Mouse (Mus musculus) A20 (cell line): ENCODE results near the gene Zmiz1.

Source experiments
- DNase-seq: peaks from one replicate; pipeline ENCODE4 v3.0.0-alpha.2; 2011; ENCODE audit warnings: low read depth, low spot score

Gene Zmiz1

GRCm38 (mm10) chr14:25611815-25612698 lies 153.1 kb downstream of the Zmiz1 start:
- DNase-seq: no peak

GRCm38 (mm10) chr14:25613942-25614575 lies 155.1 kb downstream of the Zmiz1 start:
- DNase-seq: peak; percentile 55

- DNase-seq: peak; percentile 66
These were observed 155.7 kb downstream of the Zmiz1 start for GRCm38 (mm10) chr14:25614684-25615083.

GRCm38 (mm10) chr14:25615602-25616001 lies 156.6 kb downstream of the Zmiz1 start:
- no peak for DNase-seq

- DNase-seq: no peak
These were observed 157.2 kb downstream of the Zmiz1 start for GRCm38 (mm10) chr14:25616009-25616723.

- DNase-seq: no peak
These were observed 158.3 kb downstream of the Zmiz1 start for GRCm38 (mm10) chr14:25617264-25617663.

GRCm38 (mm10) chr14:25619066-25619762 lies 160.2 kb downstream of the Zmiz1 start:
- no peak for DNase-seq

GRCm38 (mm10) chr14:25620766-25621165 lies 161.8 kb downstream of the Zmiz1 start:
- DNase-seq: no peak

- no peak for DNase-seq
These were observed 164.7 kb downstream of the Zmiz1 start for GRCm38 (mm10) chr14:25623698-25624097.

- DNase-seq: no peak
These were observed 165.7 kb downstream of the Zmiz1 start for GRCm38 (mm10) chr14:25624659-25625058.

- DNase-seq: no peak
These were observed 168.7 kb downstream of the Zmiz1 start for GRCm38 (mm10) chr14:25627599-25628255.

GRCm38 (mm10) chr14:25628448-25629099 lies 169.6 kb downstream of the Zmiz1 start:
- DNase-seq: no peak

GRCm38 (mm10) chr14:25629866-25630606 lies 171.1 kb downstream of the Zmiz1 start:
- no peak for DNase-seq

GRCm38 (mm10) chr14:25630647-25631409 lies 171.8 kb downstream of the Zmiz1 start:
- no peak for DNase-seq

GRCm38 (mm10) chr14:25631481-25631880 lies 172.5 kb downstream of the Zmiz1 start:
- no peak for DNase-seq

- no peak for DNase-seq
These were observed 174.7 kb downstream of the Zmiz1 start for GRCm38 (mm10) chr14:25633539-25634300.

- DNase-seq: no peak
These were observed 175.3 kb downstream of the Zmiz1 start for GRCm38 (mm10) chr14:25634328-25634727.

GRCm38 (mm10) chr14:25635746-25636145 lies 176.8 kb downstream of the Zmiz1 start:
- DNase-seq: no peak
